Mouse (Mus musculus): ENCODE data around the gene Herpud1. TPM values are rescaled to one million over a fixed set of nuclear protein-coding genes. Genes with fewer than 3 reads are reported as not detected.

Gene Herpud1
- polyA plus RNA-seq, 1 experiment from 2014 or later = 56.1 TPM

- WGBS = 68% methylated on average over 2 of the region's 2 CpGs
- ATAC-seq (ENCODE audit: insufficient number of reproducible peaks, insufficient read depth, low FRiP score, low TSS enrichment, low read depth) = no peak
- H3K27me3 ChIP-seq = no peaks in the 10 kb centered on the region
- no peak overlapping the region for H3K4me2 ChIP-seq
- peaks cover 4% of the 10 kb centered on the region; the same call in 1 of the 2 replicates for H3K4me1 ChIP-seq
- H3K4me3 ChIP-seq = no peak overlapping the region
- H3K27ac ChIP-seq = no peak overlapping the region
- no peak overlapping the region for H3K9ac ChIP-seq
- H3K36me3 ChIP-seq = no peaks in the 10 kb centered on the region
- H3K9me3 ChIP-seq = no peaks in the 10 kb centered on the region
These were observed 9.7 kb upstream of the Herpud1 start for GRCm38 (mm10) chr8:94376580-94376979.

GRCm38 (mm10) chr8:94377031-94377430, 9.2 kb upstream of the Herpud1 start:
- Histone ChIP-seq H3K4me1 (peaks cover 4% of the 10 kb centered on the region; the same call in 1 of the 2 replicates), H3K9me3 (no peaks in the 10 kb centered on the region), H3K4me3 (no peak overlapping the region), H3K4me2 (no peak overlapping the region), H3K9ac (no peak overlapping the region), H3K36me3 (no peaks in the 10 kb centered on the region), H3K27me3 (no peaks in the 10 kb centered on the region), H3K27ac (no peak overlapping the region)
- 66% methylated on average over 4 of the region's 4 CpGs for WGBS
- ATAC-seq (ENCODE audit: insufficient number of reproducible peaks, insufficient read depth, low FRiP score, low TSS enrichment, low read depth) = no peak

GRCm38 (mm10) chr8:94377714-94378205, 8.5 kb upstream of the Herpud1 start:
- 66% methylated on average over 11 of the region's 11 CpGs for WGBS
- no peak overlapping the region for H3K27ac ChIP-seq
- H3K4me3 ChIP-seq = no peak overlapping the region
- H3K4me1 ChIP-seq = peaks cover 4% of the 10 kb centered on the region; the same call in 1 of the 2 replicates
- H3K9ac ChIP-seq = no peak overlapping the region
- no peaks in the 10 kb centered on the region for H3K27me3 ChIP-seq
- no peak overlapping the region for H3K4me2 ChIP-seq
- H3K9me3 ChIP-seq = no peaks in the 10 kb centered on the region
- no peak for ATAC-seq (ENCODE audit: insufficient number of reproducible peaks, insufficient read depth, low FRiP score, low TSS enrichment, low read depth)
- H3K36me3 ChIP-seq = no peaks in the 10 kb centered on the region

- 79% methylated on average over 15 of the region's 15 CpGs for WGBS
- Histone ChIP-seq H3K36me3 (no peaks in the 10 kb centered on the region), H3K4me1 (peaks cover 4% of the 10 kb centered on the region; the same call in 1 of the 2 replicates), H3K9ac (no peak overlapping the region), H3K4me3 (no peak overlapping the region), H3K9me3 (no peaks in the 10 kb centered on the region), H3K4me2 (no peak overlapping the region), H3K27ac (no peak overlapping the region), H3K27me3 (no peaks in the 10 kb centered on the region)
- no peak for ATAC-seq (ENCODE audit: insufficient number of reproducible peaks, insufficient read depth, low FRiP score, low TSS enrichment, low read depth)
These were observed 7.3 kb upstream of the Herpud1 start for GRCm38 (mm10) chr8:94378763-94379415.

GRCm38 (mm10) chr8:94379686-94380085, 6.6 kb upstream of the Herpud1 start:
- Histone ChIP-seq H3K27me3 (no peaks in the 10 kb centered on the region), H3K9me3 (no peaks in the 10 kb centered on the region), H3K36me3 (no peaks in the 10 kb centered on the region), H3K4me2 (no peak overlapping the region), H3K27ac (no peak overlapping the region), H3K4me1 (peaks cover 4% of the 10 kb centered on the region; the same call in 1 of the 2 replicates), H3K9ac (no peak overlapping the region), H3K4me3 (no peak overlapping the region)
- ATAC-seq (ENCODE audit: insufficient number of reproducible peaks, insufficient read depth, low FRiP score, low TSS enrichment, low read depth) = no peak
- WGBS = 86% methylated on average over 9 of the region's 9 CpGs

- Histone ChIP-seq H3K9ac (no peak overlapping the region), H3K9me3 (no peaks in the 10 kb centered on the region), H3K4me1 (peaks cover 8% of the 10 kb centered on the region), H3K27me3 (no peaks in the 10 kb centered on the region), H3K4me3 (no peak overlapping the region), H3K4me2 (no peak overlapping the region), H3K36me3 (0 out of 2 replicates have a peak, but pooled peaks cover under 1% of the 10 kb centered on the region), H3K27ac (no peak overlapping the region)
- ATAC-seq (ENCODE audit: insufficient number of reproducible peaks, insufficient read depth, low FRiP score, low TSS enrichment, low read depth) = no peak
- WGBS = 91% methylated on average over 7 of the region's 7 CpGs
These were observed 2.1 kb upstream of the Herpud1 start for GRCm38 (mm10) chr8:94384166-94384565.

GRCm38 (mm10) chr8:94385506-94386213, 578 bp upstream of the Herpud1 start:
- H3K9me3 ChIP-seq = no peaks in the 10 kb centered on the region
- peaks cover 8% of the 10 kb centered on the region for H3K4me1 ChIP-seq
- ATAC-seq (ENCODE audit: insufficient number of reproducible peaks, insufficient read depth, low FRiP score, low TSS enrichment, low read depth) = no peak
- WGBS = 24% methylated on average over 20 of the region's 20 CpGs
- peak overlapping the region; percentile 86 for H3K4me3 ChIP-seq
- peak overlapping the region; percentile 83 for H3K27ac ChIP-seq
- peak overlapping the region; percentile 90 for H3K9ac ChIP-seq
- H3K36me3 ChIP-seq = peaks cover 15% of the 10 kb centered on the region
- H3K27me3 ChIP-seq = no peaks in the 10 kb centered on the region
- H3K4me2 ChIP-seq = peak overlapping the region; percentile 90

- Histone ChIP-seq H3K4me3 (peak overlapping the region; percentile 86), H3K27ac (peak overlapping the region; percentile 80), H3K9me3 (no peaks in the 10 kb centered on the region), H3K9ac (peak overlapping the region; percentile 90), H3K4me1 (peaks cover 8% of the 10 kb centered on the region), H3K36me3 (peaks cover 30% of the 10 kb centered on the region), H3K4me2 (peak overlapping the region; percentile 90), H3K27me3 (no peaks in the 10 kb centered on the region)
- ATAC-seq (ENCODE audit: insufficient number of reproducible peaks, insufficient read depth, low FRiP score, low TSS enrichment, low read depth) = no peak
- under 1% methylated on average over 25 of the region's 25 CpGs for WGBS
These were observed 918 bp downstream of the Herpud1 start for GRCm38 (mm10) chr8:94387027-94387684.

- H3K9me3 ChIP-seq = no peaks in the 10 kb centered on the region
- H3K27me3 ChIP-seq = no peaks in the 10 kb centered on the region
- H3K9ac ChIP-seq = peak overlapping the region; percentile 90
- peaks cover 36% of the 10 kb centered on the region for H3K36me3 ChIP-seq
- peak overlapping the region; percentile 90 for H3K4me2 ChIP-seq
- H3K4me3 ChIP-seq = peak overlapping the region; percentile 86
- 36% methylated on average over 6 of the region's 6 CpGs for WGBS
- peaks cover 8% of the 10 kb centered on the region for H3K4me1 ChIP-seq
- no peak overlapping the region for H3K27ac ChIP-seq
- no peak for ATAC-seq (ENCODE audit: insufficient number of reproducible peaks, insufficient read depth, low FRiP score, low TSS enrichment, low read depth)
These were observed 1.5 kb downstream of the Herpud1 start for GRCm38 (mm10) chr8:94387785-94388184.

- no peak overlapping the region for H3K27ac ChIP-seq
- WGBS = 89% methylated on average over 6 of the region's 6 CpGs
- ATAC-seq (ENCODE audit: insufficient number of reproducible peaks, insufficient read depth, low FRiP score, low TSS enrichment, low read depth) = no peak
These were observed 3.3 kb downstream of the Herpud1 start for GRCm38 (mm10) chr8:94389531-94389930.

GRCm38 (mm10) chr8:94390429-94390828, 4.2 kb downstream of the Herpud1 start:
- H3K36me3 ChIP-seq = peaks cover 57% of the 10 kb centered on the region
- H3K27me3 ChIP-seq = no peaks in the 10 kb centered on the region
- no peak overlapping the region for H3K9ac ChIP-seq
- ATAC-seq (ENCODE audit: insufficient number of reproducible peaks, insufficient read depth, low FRiP score, low TSS enrichment, low read depth) = no peak
- 92% methylated on average over 6 of the region's 6 CpGs for WGBS
- H3K27ac ChIP-seq = no peak overlapping the region
- H3K9me3 ChIP-seq = no peaks in the 10 kb centered on the region
- H3K4me2 ChIP-seq = no peak overlapping the region
- H3K4me3 ChIP-seq = no peak overlapping the region
- peaks cover 7% of the 10 kb centered on the region for H3K4me1 ChIP-seq

More at GRCm38 (mm10) chr8:94389531-94389930, 3.3 kb downstream of the Herpud1 start:
- H3K36me3 ChIP-seq = peaks cover 48% of the 10 kb centered on the region
- H3K27me3 ChIP-seq = no peaks in the 10 kb centered on the region
- no peak overlapping the region for H3K9ac ChIP-seq
- H3K4me2 ChIP-seq = no peak overlapping the region
- H3K4me3 ChIP-seq = no peak overlapping the region
- H3K4me1 ChIP-seq = peaks cover 8% of the 10 kb centered on the region
- H3K9me3 ChIP-seq = no peaks in the 10 kb centered on the region
